In genomic region chr8:44466409-44467078, GRCm38 (mm10) we compare ENCODE assay signal across 20 mouse cellular contexts.
A peak's percentile ranks its signal among the peaks of the same experiment; 100 is the strongest.
DNase-seq lines count a peak whose midpoint lies in the region; ATAC-seq and TF ChIP-seq lines count a peak whose summit lies in the region.
"Had no signal": no experiment of that assay in that cellular context is flagged by ENCODE, and none has a peak within 500 bp of the region (broad histone marks: within the 10 kb centered on the region; RNA-seq: fewer than 3 reads in every experiment).

No protein-coding gene starts in this region.

- H3K27ac ChIP-seq in kidney, postnatal 0 days = no peak overlapping the region
- no peak overlapping the region for H3K27ac ChIP-seq in neural tube, embryonic 12.5 days
- H3K27ac ChIP-seq in forebrain, embryonic 14.5 days (ENCODE audit: low read depth, low read length) = no peak overlapping the region
- H3K27ac ChIP-seq: heart, embryonic 13.5 days; hindbrain, embryonic 14.5 days; intestine, embryonic 15.5 days; limb, embryonic 13.5 days; liver, embryonic 13.5 days had no signal

- H3K9ac ChIP-seq in kidney, postnatal 0 days (ENCODE audit: low read depth, low read length) = no peak overlapping the region
- no peak overlapping the region for H3K9ac ChIP-seq in neural tube, embryonic 12.5 days
- no peak overlapping the region for H3K9ac ChIP-seq in forebrain, embryonic 14.5 days (ENCODE audit: low read length)
- H3K9ac ChIP-seq: heart, embryonic 13.5 days; hindbrain, embryonic 14.5 days; intestine, embryonic 15.5 days; limb, embryonic 13.5 days; liver, embryonic 13.5 days had no signal

- peak; percentile 5 for DNase-seq in kidney, postnatal 0 days (ENCODE audit: low spot score)
- no peak for DNase-seq in kidney, postnatal 4 days
- DNase-seq in neural tube, embryonic 10.5 days (ENCODE audit: extremely low spot score, low spot score) = no peak
- peak; percentile 58 for DNase-seq in forebrain, embryonic 14.5 days (ENCODE audit: low spot score)
- DNase-seq in adrenal gland, postnatal 14 days = no peak
- no peak for DNase-seq in gastrocnemius, postnatal 10 days
- DNase-seq in left cerebral cortex, adult 9 months (ENCODE audit: low spot score in 2 of 2) = no peak
- DNase-seq: cerebellum, adult 8-10 months; gastrocnemius, postnatal 14 days; heart, adult 18-20 months; liver, embryonic 13.5 days; lung, postnatal 4 days; thymus, postnatal 14 days had no signal

- WGBS in kidney, postnatal 0 days = 66% methylated on average over 3 of the region's 3 CpGs
- 48% methylated on average over 3 of the region's 3 CpGs for WGBS in neural tube, embryonic 12.5 days
- 4% methylated on average over 3 of the region's 3 CpGs for WGBS in forebrain, embryonic 14.5 days

- H3K9me3 ChIP-seq in kidney, postnatal 0 days (replicated peaks; ENCODE audit: low read length) = no peaks in the 10 kb centered on the region
- H3K9me3 ChIP-seq in neural tube, embryonic 12.5 days = no peaks in the 10 kb centered on the region
- no peaks in the 10 kb centered on the region; the same call in 1 of the 2 replicates for H3K9me3 ChIP-seq in forebrain, embryonic 14.5 days (replicated peaks; ENCODE audit: control insufficient read depth, low read length)
- H3K9me3 ChIP-seq: intestine, embryonic 15.5 days; liver, embryonic 13.5 days had no signal

- no peak overlapping the region for H3K4me2 ChIP-seq in kidney, postnatal 0 days (ENCODE audit: low read length)
- H3K4me2 ChIP-seq in neural tube, embryonic 12.5 days (replicated peaks) = no peak overlapping the region
- no peak overlapping the region for H3K4me2 ChIP-seq in forebrain, embryonic 14.5 days (ENCODE audit: low read length)
- H3K4me2 ChIP-seq: heart, embryonic 13.5 days; hindbrain, embryonic 14.5 days; intestine, embryonic 15.5 days; limb, embryonic 13.5 days; liver, embryonic 13.5 days; midbrain, embryonic 11.5 days had no signal

- ATAC-seq in kidney, postnatal 0 days (replicated peaks; ENCODE audit: low FRiP score, low read depth) = no peak
- ATAC-seq in neural tube, embryonic 12.5 days (ENCODE audit: low FRiP score, low read depth) = 0 out of 2 replicates have a peak, but pooled peaks have one; percentile 37
- ATAC-seq in forebrain, embryonic 14.5 days = peak; percentile 74
- ATAC-seq: intestine, embryonic 15.5 days had no signal

- TF ChIP-seq CTCF in kidney, postnatal 0 days (IDR thresholded peaks at IDR 0.05; ENCODE audit: low read depth) = no peak

- H3K4me3 ChIP-seq in kidney, postnatal 0 days (replicated peaks; ENCODE audit: low read depth, low read length) = no peak overlapping the region
- no peak overlapping the region for H3K4me3 ChIP-seq in neural tube, embryonic 12.5 days
- H3K4me3 ChIP-seq in forebrain, embryonic 14.5 days (ENCODE audit: low read depth, low read length) = no peak overlapping the region
- H3K4me3 ChIP-seq: heart, embryonic 13.5 days; intestine, embryonic 15.5 days; limb, embryonic 13.5 days; liver, embryonic 13.5 days had no signal

- no peaks in the 10 kb centered on the region for H3K27me3 ChIP-seq in kidney, postnatal 0 days (ENCODE audit: insufficient read depth, low read length)
- no peaks in the 10 kb centered on the region for H3K27me3 ChIP-seq in neural tube, embryonic 12.5 days (replicated peaks)
- H3K27me3 ChIP-seq in forebrain, embryonic 14.5 days (replicated peaks; ENCODE audit: control insufficient read depth, insufficient read depth, low read length) = no peaks in the 10 kb centered on the region
- H3K27me3 ChIP-seq: CH12.LX; heart, embryonic 13.5 days; intestine, embryonic 15.5 days; limb, embryonic 13.5 days; liver, embryonic 13.5 days had no signal

- no peaks in the 10 kb centered on the region for H3K36me3 ChIP-seq in kidney, postnatal 0 days (ENCODE audit: insufficient read depth, low read length)
- H3K36me3 ChIP-seq in neural tube, embryonic 12.5 days = no peaks in the 10 kb centered on the region
- no peaks in the 10 kb centered on the region for H3K36me3 ChIP-seq in forebrain, embryonic 14.5 days (ENCODE audit: control insufficient read depth, insufficient read depth, low read length)
- H3K36me3 ChIP-seq: heart, embryonic 13.5 days; intestine, embryonic 15.5 days; limb, embryonic 13.5 days; liver, embryonic 13.5 days had no signal

- no peaks in the 10 kb centered on the region for H3K4me1 ChIP-seq in kidney, postnatal 0 days (replicated peaks; ENCODE audit: insufficient read depth, low read length)
- H3K4me1 ChIP-seq in neural tube, embryonic 12.5 days = no peaks in the 10 kb centered on the region
- no peaks in the 10 kb centered on the region for H3K4me1 ChIP-seq in forebrain, embryonic 14.5 days (ENCODE audit: control insufficient read depth, insufficient read depth, low read length)
- H3K4me1 ChIP-seq: heart, embryonic 13.5 days; intestine, embryonic 15.5 days; limb, embryonic 13.5 days; liver, embryonic 13.5 days had no signal

Comparison
In these comparisons a context has a peak if more than half of its experiments do, and no peak if none do; other contexts are left out.
1. DNase-seq: peak in kidney, postnatal 0 days (single experiment) and forebrain, embryonic 14.5 days (single experiment); none in kidney, postnatal 4 days (0 of 2), neural tube, embryonic 10.5 days (single experiment), adrenal gland, postnatal 14 days (single experiment), gastrocnemius, postnatal 10 days (single experiment) and left cerebral cortex, adult 9 months (0 of 2).